8 mouse cellular contexts compared by ENCODE assay signal in genomic region chr3:87508205-87508901, GRCm38 (mm10). TPM values are rescaled to one million over a fixed set of nuclear protein-coding genes. Genes with fewer than 3 reads are reported as not detected.
A peak's percentile ranks its signal among the peaks of the same experiment; 100 is the strongest.
DNase-seq lines count a peak whose midpoint lies in the region; ATAC-seq lines count a peak whose summit lies in the region.

No protein-coding gene starts in this region.

- peak; percentile 85 for DNase-seq in Muller cell, postnatal 12 days (ENCODE audit: inconsistent ontology term)
- peak; percentile 82 for DNase-seq in cerebellum, adult 9-11 months
- peak; percentile 34 to 78 for DNase-seq in frontal cortex, postnatal 14 days (ENCODE audit: low spot score in 2 of 2)
- peak; percentile 79 for DNase-seq in layer of hippocampus, adult 9-11 months
- peak; percentile 82 for DNase-seq in ovary, postnatal 14 days (ENCODE audit: low spot score)
- peak; percentile 88 for DNase-seq in thymus, postnatal 0 days (ENCODE audit: low spot score)

- 0 out of 2 replicates have a peak overlapping the region, but pooled peaks have one; percentile 0 for H3K4me3 ChIP-seq in hindbrain, embryonic 12.5 days
- H3K4me3 ChIP-seq in lung, embryonic 16.5 days (ENCODE audit: low read length), result no peak overlapping the region

- no peaks in the 10 kb centered on the region for H3K9me3 ChIP-seq in hindbrain, embryonic 12.5 days (replicated peaks)
- H3K9me3 ChIP-seq in lung, embryonic 16.5 days (ENCODE audit: control insufficient read depth, low read length), result no peaks in the 10 kb centered on the region

- 0 out of 2 replicates have a peak, but pooled peaks cover 9% of the 10 kb centered on the region for H3K4me1 ChIP-seq in hindbrain, embryonic 12.5 days
- H3K4me1 ChIP-seq in lung, embryonic 16.5 days (replicated peaks; ENCODE audit: control insufficient read depth, insufficient read depth, low read length), result peaks cover 6% of the 10 kb centered on the region; the same call in 1 of the 2 replicates

- no peak overlapping the region for H3K27ac ChIP-seq in hindbrain, embryonic 12.5 days
- H3K27ac ChIP-seq in lung, embryonic 16.5 days (ENCODE audit: low read length), result no peak overlapping the region

- ATAC-seq in hindbrain, embryonic 12.5 days (ENCODE audit: low FRiP score), result peak; percentile 62; the same call in 1 of the 2 replicates
- peak; percentile 75 for ATAC-seq in lung, embryonic 16.5 days (ENCODE audit: low read depth)

- 28% methylated on average over 17 of the region's 17 CpGs for WGBS in hindbrain, embryonic 12.5 days
- 21% methylated on average over 17 of the region's 17 CpGs for WGBS in lung, embryonic 16.5 days

- H3K4me2 ChIP-seq in hindbrain, embryonic 12.5 days (replicated peaks), result peak overlapping the region; percentile 33
- H3K4me2 ChIP-seq in lung, embryonic 16.5 days (ENCODE audit: low read depth, low read length), result peak overlapping the region; percentile 0; the same call in 1 of the 2 replicates

- no peaks in the 10 kb centered on the region for H3K36me3 ChIP-seq in hindbrain, embryonic 12.5 days
- H3K36me3 ChIP-seq in lung, embryonic 16.5 days (ENCODE audit: control insufficient read depth, insufficient read depth, low read length), result no peaks in the 10 kb centered on the region

- no peak overlapping the region for H3K9ac ChIP-seq in hindbrain, embryonic 12.5 days
- no peak overlapping the region for H3K9ac ChIP-seq in lung, embryonic 16.5 days (ENCODE audit: low read length)

- peaks cover 2% of the 10 kb centered on the region; the same call in 1 of the 2 replicates for H3K27me3 ChIP-seq in hindbrain, embryonic 12.5 days
- H3K27me3 ChIP-seq in lung, embryonic 16.5 days (ENCODE audit: control insufficient read depth, insufficient read depth, low read depth, low read length), result no peaks in the 10 kb centered on the region

RNA-seq across cellular contexts. Expression of gene Etv3, which starts 16.9 kb away (rescaled TPM):
- polyA plus RNA-seq in hindbrain, embryonic 12.5 days (2016; fragmentation: Nextera tagmentation; extraction: Ambion mirVana), result 14.1 and 15.4 TPM in 2 replicates
- polyA plus RNA-seq in lung, embryonic 16.5 days (2015; fragmentation: Nextera tagmentation; extraction: Ambion mirVana), result 16.9 and 20.3 TPM in 2 replicates
- polyA plus RNA-seq in thymus, postnatal 0 days (2015; fragmentation: Nextera tagmentation; extraction: Ambion mirVana), result 22.8 and 27.7 TPM in 2 replicates
